ENCODE assay signal across 8 mouse cellular contexts in the genomic region with DNA sequence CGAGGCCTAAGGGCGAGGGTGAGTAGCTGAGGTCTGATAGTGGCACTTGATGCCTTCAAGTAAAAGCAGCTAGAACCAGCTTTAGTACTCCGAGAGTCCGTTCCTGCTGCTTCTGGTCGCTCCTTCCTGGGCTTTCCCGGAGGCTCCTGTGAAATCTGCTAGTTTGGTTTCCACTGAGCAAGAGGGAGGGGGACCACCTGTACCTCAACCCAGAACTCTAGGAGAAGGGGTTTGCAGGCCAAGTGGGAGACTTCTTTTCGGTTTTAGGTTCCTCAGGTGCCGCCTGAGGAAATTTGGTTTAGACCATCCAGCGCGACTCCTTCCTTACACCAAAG. TPM values are rescaled to one million over a fixed set of nuclear protein-coding genes. Genes with fewer than 3 reads are reported as not detected.
DNase-seq lines count a peak whose midpoint lies in the region; ATAC-seq and TF ChIP-seq lines count a peak whose summit lies in the region.

No protein-coding gene starts in this region.

- H3K4me1 ChIP-seq in heart, embryonic 11.5 days (ENCODE audit: control insufficient read depth, insufficient read depth, low read length): peaks cover 19% of the 10 kb centered on the region
- peaks cover 29% of the 10 kb centered on the region for H3K4me1 ChIP-seq in E14TG2a.4 (replicated peaks; ENCODE audit: low read depth, low read length)
- peaks cover 30% of the 10 kb centered on the region for H3K4me1 ChIP-seq in forebrain, embryonic 16.5 days (replicated peaks; ENCODE audit: control insufficient read depth, insufficient read depth, low read length)

- H3K79me2 ChIP-seq in macrophage (ENCODE audit: inconsistent target): peaks cover 30% of the 10 kb centered on the region

- H3K4me2 ChIP-seq in heart, embryonic 11.5 days: peak overlapping the region; percentile 72
- H3K4me2 ChIP-seq in forebrain, embryonic 16.5 days (ENCODE audit: low read length): peak overlapping the region; percentile 63

- no peaks in the 10 kb centered on the region for H3K27me3 ChIP-seq in heart, embryonic 11.5 days (ENCODE audit: control insufficient read depth, insufficient read depth, low read length)
- peaks cover 30% of the 10 kb centered on the region for H3K27me3 ChIP-seq in E14TG2a.4 (ENCODE audit: insufficient read depth, low read length)
- no peaks in the 10 kb centered on the region for H3K27me3 ChIP-seq in forebrain, embryonic 16.5 days (replicated peaks; ENCODE audit: control insufficient read depth, insufficient read depth, low read length)

- peak overlapping the region; percentile 93 for H3K9ac ChIP-seq in heart, embryonic 11.5 days (ENCODE audit: low read depth, low read length)
- H3K9ac ChIP-seq in forebrain, embryonic 16.5 days (replicated peaks; ENCODE audit: low read depth, low read length): peak overlapping the region; percentile 79

- no peak for TF ChIP-seq CTCF in E14TG2a.4 (conservative IDR thresholded peaks at IDR 0.05; ENCODE audit: low read length)

- intact Hi-C loops in heart, postnatal 36 days (cut with DNase I): loop anchor here (5.0 kb wide), 2 partner anchors 151 to 236 kb away; a partner anchor contains a TSS
- intact Hi-C loops in left cerebral cortex, postnatal 36 days (cut with DNase I): loop anchor here (2.0 to 10.0 kb wide), 3 partner anchors 65 to 229 kb away; a partner anchor contains a TSS

- H3K4me3 ChIP-seq in heart, embryonic 11.5 days (ENCODE audit: low read depth, low read length): peak overlapping the region; percentile 88
- H3K4me3 ChIP-seq in E14TG2a.4 (replicated peaks; ENCODE audit: low read length) (peak overlapping the region; percentile 93), macrophage (ENCODE audit: inconsistent target) (peak overlapping the region; percentile 45)
- H3K4me3 ChIP-seq in forebrain, embryonic 16.5 days (replicated peaks; ENCODE audit: low read length): peak overlapping the region; percentile 62

- H3K9me3 ChIP-seq in heart, embryonic 11.5 days (replicated peaks; ENCODE audit: control insufficient read depth, low read length): no peaks in the 10 kb centered on the region
- H3K9me3 ChIP-seq in E14TG2a.4 (ENCODE audit: low read length): no peaks in the 10 kb centered on the region
- no peaks in the 10 kb centered on the region for H3K9me3 ChIP-seq in forebrain, embryonic 16.5 days (ENCODE audit: control insufficient read depth, low read length)

- H3K36me3 ChIP-seq in heart, embryonic 11.5 days (ENCODE audit: control insufficient read depth, insufficient read depth, low read length): peaks cover 5% of the 10 kb centered on the region
- H3K36me3 ChIP-seq in E14TG2a.4 (ENCODE audit: insufficient read depth, low read length) (peaks cover 36% of the 10 kb centered on the region), macrophage (ENCODE audit: inconsistent target) (peaks cover 11% of the 10 kb centered on the region)
- peaks cover 10% of the 10 kb centered on the region; the same call in 1 of the 2 replicates for H3K36me3 ChIP-seq in forebrain, embryonic 16.5 days (ENCODE audit: control insufficient read depth, insufficient read depth)

- no peak for ATAC-seq in heart, embryonic 11.5 days (replicated peaks; ENCODE audit: insufficient number of reproducible peaks, low FRiP score, low TSS enrichment)
- no peak for ATAC-seq in forebrain, embryonic 16.5 days

- no peak for DNase-seq in heart, postnatal 36 days
- no peak for DNase-seq in left cerebral cortex, postnatal 36 days (ENCODE audit: low spot score in 2 of 2)
- no peak for DNase-seq in ovary, postnatal 10 days (ENCODE audit: low spot score)
- no peak for DNase-seq in frontal cortex, postnatal 14 days (ENCODE audit: low spot score in 2 of 2)

- 0 out of 2 replicates have a peak overlapping the region, but pooled peaks have one; percentile 7 for H3K27ac ChIP-seq in heart, embryonic 11.5 days (ENCODE audit: low read depth, low read length)
- H3K27ac ChIP-seq in forebrain, embryonic 16.5 days (ENCODE audit: low read length): peak overlapping the region; percentile 51; the same call in 1 of the 2 replicates
- 0 out of 2 replicates have a peak overlapping the region, but pooled peaks have one; percentile 17 for H3K27ac ChIP-seq in macrophage

- WGBS in heart, embryonic 11.5 days (ENCODE audit: insufficient replicate concordance): 2% methylated on average over 10 of the region's 10 CpGs
- WGBS in forebrain, embryonic 16.5 days: 4% methylated on average over 10 of the region's 10 CpGs
- WGBS in macrophage (ENCODE audit: missing documents): 5% methylated on average over 10 of the region's 10 CpGs

RNA-seq across cellular contexts. Expression of a gene that starts 0.4 kb away (rescaled TPM):
- polyA plus RNA-seq in heart, embryonic 11.5 days (2014; fragmentation: Nextera tagmentation; extraction: Ambion mirVana): 20.2 and 23.7 TPM in 2 replicates
- total RNA-seq in heart, postnatal 36 days (2021): 10 to 100 TPM; 22.9 to 23.0 TPM
- 77.5 and 95.0 TPM in 2 replicates for polyA plus RNA-seq in forebrain, embryonic 16.5 days (2015; fragmentation: Nextera tagmentation; extraction: Ambion mirVana)
- total RNA-seq in macrophage (2018; cell fraction: chromatin; rRNA removed): 100 to 1,000 TPM in 20 of 26 experiments, 10 to 100 TPM in 6; 66.5 to 241 (median 129) TPM
- total RNA-seq in macrophage (2018; cell fraction: cytosol; rRNA removed): 10 to 100 TPM; 11.6 to 25.1 (median 16.3) TPM
- 100 to 1,000 TPM in 10 of 26 experiments, 10 to 100 TPM in 16; 33.8 to 220 (median 87.2) TPM for total RNA-seq in macrophage (2018; cell fraction: nucleus; rRNA removed)
- 15.2 to 30.8 TPM (median 17.8 TPM) in 3 replicates for polyA plus RNA-seq in macrophage (2018)
- total RNA-seq in left cerebral cortex, postnatal 36 days (2021): 100 to 1,000 TPM; 145 to 165 TPM

RNA-seq across cellular contexts. Expression of a gene that starts 6.1 kb away (rescaled TPM):
- polyA plus RNA-seq in heart, embryonic 11.5 days (2014; fragmentation: Nextera tagmentation; extraction: Ambion mirVana): 151 and 160 TPM in 2 replicates
- total RNA-seq in heart, postnatal 36 days (2021): 10 to 100 TPM; 84.2 to 85.0 TPM
- polyA plus RNA-seq in forebrain, embryonic 16.5 days (2015; fragmentation: Nextera tagmentation; extraction: Ambion mirVana): 124 and 125 TPM in 2 replicates
- total RNA-seq in macrophage (2018; cell fraction: chromatin; rRNA removed): 100 to 1,000 TPM in 1 of 26 experiments, 10 to 100 TPM in 20, 1 to 10 TPM in 5; 3.6 to 111 (median 28.4) TPM
- 100 to 1,000 TPM in 13 of 26 experiments, 10 to 100 TPM in 13; 52.5 to 139 (median 101) TPM for total RNA-seq in macrophage (2018; cell fraction: cytosol; rRNA removed)
- 100 to 1,000 TPM in 2 of 26 experiments, 10 to 100 TPM in 23, 1 to 10 TPM in 1; 9.3 to 111 (median 44.7) TPM for total RNA-seq in macrophage (2018; cell fraction: nucleus; rRNA removed)
- polyA plus RNA-seq in macrophage (2018): 36.5 to 124 TPM (median 98.7 TPM) in 3 replicates
- total RNA-seq in left cerebral cortex, postnatal 36 days (2021): 10 to 100 TPM; 70.9 to 75.7 TPM

RNA-seq across cellular contexts. Expression of a gene that starts 6.4 kb away (rescaled TPM):
- 48.5 and 57.3 TPM in 2 replicates for polyA plus RNA-seq in heart, embryonic 11.5 days (2014; fragmentation: Nextera tagmentation; extraction: Ambion mirVana)
- total RNA-seq in heart, postnatal 36 days (2021): 10 to 100 TPM; 13.4 TPM
- 84.4 and 86.7 TPM in 2 replicates for polyA plus RNA-seq in forebrain, embryonic 16.5 days (2015; fragmentation: Nextera tagmentation; extraction: Ambion mirVana)
- total RNA-seq in macrophage (2018; cell fraction: chromatin; rRNA removed): 100 to 1,000 TPM in 4 of 26 experiments, 10 to 100 TPM in 22; 42.3 to 124 (median 73.3) TPM
- total RNA-seq in macrophage (2018; cell fraction: cytosol; rRNA removed): 10 to 100 TPM in 25 of 26 experiments, 1 to 10 TPM in 1; 8.0 to 19.5 (median 15.7) TPM
- 100 to 1,000 TPM in 2 of 26 experiments, 10 to 100 TPM in 24; 25.6 to 111 (median 59.7) TPM for total RNA-seq in macrophage (2018; cell fraction: nucleus; rRNA removed)
- polyA plus RNA-seq in macrophage (2018): 23.1 to 24.5 TPM (median 23.7 TPM) in 3 replicates
- total RNA-seq in left cerebral cortex, postnatal 36 days (2021): 100 to 1,000 TPM in 1 of 2 experiments, 10 to 100 TPM in 1; 96.6 to 106 TPM

RNA-seq across cellular contexts. Expression of a gene that starts 6.6 kb away (rescaled TPM):
- polyA plus RNA-seq in heart, embryonic 11.5 days (2014; fragmentation: Nextera tagmentation; extraction: Ambion mirVana): 30.2 and 39.0 TPM in 2 replicates
- total RNA-seq in heart, postnatal 36 days (2021): 1 to 10 TPM in 1 of 2 experiments, under 1 TPM in 1; 1.00 to 6.3 TPM
- polyA plus RNA-seq in forebrain, embryonic 16.5 days (2015; fragmentation: Nextera tagmentation; extraction: Ambion mirVana): 4.6 and 9.1 TPM in 2 replicates
- total RNA-seq in macrophage (2018; cell fraction: chromatin; rRNA removed): 10 to 100 TPM; 10.2 to 47.1 (median 16.6) TPM
- 1 to 10 TPM in 25 of 26 experiments, under 1 TPM in 1; 0.91 to 7.1 (median 2.7) TPM for total RNA-seq in macrophage (2018; cell fraction: cytosol; rRNA removed)
- total RNA-seq in macrophage (2018; cell fraction: nucleus; rRNA removed): 10 to 100 TPM in 21 of 26 experiments, 1 to 10 TPM in 5; 6.0 to 30.8 (median 20.0) TPM
- polyA plus RNA-seq in macrophage (2018): 1.7 to 8.3 TPM (median 4.9 TPM) in 3 replicates
- 10 to 100 TPM in 1 of 2 experiments, 1 to 10 TPM in 1; 9.4 to 16.3 TPM for total RNA-seq in left cerebral cortex, postnatal 36 days (2021)

RNA-seq across cellular contexts. Expression of a gene that starts 16.9 kb away (rescaled TPM):
- 0.87 and 1.1 TPM in 2 replicates for polyA plus RNA-seq in heart, embryonic 11.5 days (2014; fragmentation: Nextera tagmentation; extraction: Ambion mirVana)
- under 1 TPM; 0.62 to 0.72 TPM for total RNA-seq in heart, postnatal 36 days (2021)
- 1.0 and 1.3 TPM in 2 replicates for polyA plus RNA-seq in forebrain, embryonic 16.5 days (2015; fragmentation: Nextera tagmentation; extraction: Ambion mirVana)
- total RNA-seq in macrophage (2018; cell fraction: chromatin; rRNA removed): 10 to 100 TPM in 25 of 26 experiments, 1 to 10 TPM in 1; 7.1 to 53.6 (median 24.0) TPM
- 1 to 10 TPM in 9 of 26 experiments, under 1 TPM in 17; 0.24 to 3.3 (median 0.80) TPM for total RNA-seq in macrophage (2018; cell fraction: cytosol; rRNA removed)
- total RNA-seq in macrophage (2018; cell fraction: nucleus; rRNA removed): 10 to 100 TPM in 20 of 26 experiments, 1 to 10 TPM in 6; 3.5 to 24.1 (median 14.1) TPM
- 0.68 to 2.0 TPM (median 0.80 TPM) in 3 replicates for polyA plus RNA-seq in macrophage (2018)
- total RNA-seq in left cerebral cortex, postnatal 36 days (2021): 1 to 10 TPM; 3.4 to 9.5 TPM
